Mouse (Mus musculus): ENCODE results near the gene Btbd9.
A peak's percentile ranks its signal among the peaks of the same experiment; 100 is the strongest.

DNA sequence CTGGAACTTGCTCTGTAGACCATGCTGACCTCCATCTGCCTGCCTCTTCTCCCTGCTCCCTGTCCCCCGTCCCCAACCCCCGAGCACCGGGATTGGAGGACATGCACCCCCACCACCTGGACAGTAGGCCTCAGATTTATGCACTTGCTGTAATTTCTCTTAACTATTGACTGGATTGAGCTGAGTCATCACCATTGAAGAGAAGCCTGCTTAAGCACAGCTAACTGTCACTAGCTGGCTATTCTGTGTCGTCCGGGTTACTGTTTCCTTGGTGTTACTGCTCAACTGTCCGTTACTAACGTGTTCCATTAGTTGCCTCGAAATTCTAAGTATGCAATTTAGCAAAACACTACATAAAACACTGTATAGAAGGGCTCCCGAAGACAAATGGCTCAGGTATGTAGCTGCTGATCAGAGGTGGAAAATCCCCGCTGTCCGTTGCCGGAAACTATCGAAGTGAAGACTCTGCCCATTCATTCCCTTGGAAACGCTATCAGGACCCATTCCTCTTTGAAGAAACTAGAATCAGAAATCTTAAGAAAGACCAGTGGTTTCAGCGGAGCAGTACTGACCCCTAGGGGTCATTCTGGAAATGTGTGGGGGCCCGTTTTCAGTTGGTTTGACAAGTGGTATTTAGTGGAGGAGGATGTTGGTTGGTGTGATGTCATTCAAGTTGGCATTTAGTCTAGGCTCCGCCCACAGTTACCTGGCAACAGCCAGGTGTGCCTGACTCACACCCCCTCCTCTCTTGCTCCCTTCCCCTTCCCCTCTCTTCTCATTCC, 14.3 kb upstream of the Btbd9 start:
- TF ChIP-seq CTCF (conservative IDR thresholded peaks at IDR 0.05; ENCODE audit: insufficient read depth, insufficient read length, low read depth, low read length) (peak; percentile 50), POLR2A (IDR thresholded peaks at IDR 0.05; ENCODE audit: low read depth, low read length) (no peak)
